Mouse (Mus musculus): ENCODE data around the gene Clec1b. TPM values are rescaled to one million over a fixed set of nuclear protein-coding genes. Genes with fewer than 3 reads are reported as not detected.

Clec1b gene
- 0.15 TPM in 1 of 2 replicates, not detected in the other for polyA plus RNA-seq (2012; rRNA removed)

- DNase-seq (ENCODE audit: extremely low spot score in 1 of 2, low spot score in 1 of 2): no peak
Measured at GRCm38 (mm10) chr6:129396997-129397396, at the start of gene Clec1b. Clec1b (plus strand) TSS chr6:129397297.

GRCm38 (mm10) chr6:129349524-129350352 lies 47.4 kb upstream of the Clec1b start:
- DNase-seq (ENCODE audit: extremely low spot score in 1 of 2, low spot score in 1 of 2): peak in 1 of 2 experiments; percentile 3

- DNase-seq (ENCODE audit: extremely low spot score in 1 of 2, low spot score in 1 of 2): no peak
Measured at GRCm38 (mm10) chr6:129351091-129351490, 46.0 kb upstream of the Clec1b start.

GRCm38 (mm10) chr6:129355774-129356173 lies 41.3 kb upstream of the Clec1b start:
- DNase-seq (ENCODE audit: extremely low spot score in 1 of 2, low spot score in 1 of 2): no peak

GRCm38 (mm10) chr6:129356430-129356829 lies 40.7 kb upstream of the Clec1b start:
- no peak for DNase-seq (ENCODE audit: extremely low spot score in 1 of 2, low spot score in 1 of 2)

- no peak for DNase-seq (ENCODE audit: extremely low spot score in 1 of 2, low spot score in 1 of 2)
Measured at GRCm38 (mm10) chr6:129359515-129359914, 37.6 kb upstream of the Clec1b start.

GRCm38 (mm10) chr6:129363942-129364341 lies 33.2 kb upstream of the Clec1b start:
- DNase-seq (ENCODE audit: extremely low spot score in 1 of 2, low spot score in 1 of 2): no peak

GRCm38 (mm10) chr6:129365959-129366359 lies 31.1 kb upstream of the Clec1b start:
- DNase-seq (ENCODE audit: extremely low spot score in 1 of 2, low spot score in 1 of 2): peak in 1 of 2 experiments; percentile 63

GRCm38 (mm10) chr6:129369374-129370132 lies 27.5 kb upstream of the Clec1b start:
- no peak for DNase-seq (ENCODE audit: extremely low spot score in 1 of 2, low spot score in 1 of 2)

GRCm38 (mm10) chr6:129374937-129375471 lies 22.1 kb upstream of the Clec1b start:
- DNase-seq (ENCODE audit: extremely low spot score in 1 of 2, low spot score in 1 of 2): no peak

GRCm38 (mm10) chr6:129380454-129380853 lies 16.6 kb upstream of the Clec1b start:
- DNase-seq (ENCODE audit: extremely low spot score in 1 of 2, low spot score in 1 of 2): peak in 1 of 2 experiments; percentile 8

- no peak for DNase-seq (ENCODE audit: extremely low spot score in 1 of 2, low spot score in 1 of 2)
Measured at GRCm38 (mm10) chr6:129381736-129382135, 15.4 kb upstream of the Clec1b start.

GRCm38 (mm10) chr6:129383466-129383865 lies 13.6 kb upstream of the Clec1b start:
- DNase-seq (ENCODE audit: extremely low spot score in 1 of 2, low spot score in 1 of 2): no peak

- no peak for DNase-seq (ENCODE audit: extremely low spot score in 1 of 2, low spot score in 1 of 2)
Measured at GRCm38 (mm10) chr6:129385000-129385399, 12.1 kb upstream of the Clec1b start.

- DNase-seq (ENCODE audit: extremely low spot score in 1 of 2, low spot score in 1 of 2): no peak
Measured at GRCm38 (mm10) chr6:129385774-129386173, 11.3 kb upstream of the Clec1b start, which contains the start of gene Clec12b. Clec12b (minus strand) TSS chr6:129385874.

GRCm38 (mm10) chr6:129393087-129393720 lies 3.9 kb upstream of the Clec1b start:
- DNase-seq (ENCODE audit: extremely low spot score in 1 of 2, low spot score in 1 of 2): peak in 1 of 2 experiments; percentile 54

GRCm38 (mm10) chr6:129393732-129394131 lies 3.4 kb upstream of the Clec1b start:
- DNase-seq (ENCODE audit: extremely low spot score in 1 of 2, low spot score in 1 of 2): no peak

- DNase-seq (ENCODE audit: extremely low spot score in 1 of 2, low spot score in 1 of 2): no peak
Measured at GRCm38 (mm10) chr6:129399945-129400344, 2.8 kb downstream of the Clec1b start.

- no peak for DNase-seq (ENCODE audit: extremely low spot score in 1 of 2, low spot score in 1 of 2)
Measured at GRCm38 (mm10) chr6:129402404-129402803, 5.3 kb downstream of the Clec1b start.

GRCm38 (mm10) chr6:129403391-129403790 lies 6.3 kb downstream of the Clec1b start:
- DNase-seq (ENCODE audit: extremely low spot score in 1 of 2, low spot score in 1 of 2): no peak

- no peak for DNase-seq (ENCODE audit: extremely low spot score in 1 of 2, low spot score in 1 of 2)
Measured at GRCm38 (mm10) chr6:129405999-129406398, 8.9 kb downstream of the Clec1b start.

Measured in frontal cortex, adult 2 months (tissue).